Mouse (Mus musculus): ENCODE results near the gene Piwil1.

- TF ChIP-seq CTCF (IDR thresholded peaks at IDR 0.05 in 2 of 3, conservative IDR thresholded peaks at IDR 0.05 in 1 of 3; ENCODE audit: control insufficient read depth in 1 of 3, insufficient read depth in 1 of 3, low read depth in 2 of 3, low read length in 3 of 3, poor library complexity in 1 of 3, severe bottlenecking in 1 of 3) (no peak), ETS1 (IDR thresholded peaks at IDR 0.05; ENCODE audit: low read depth, low read length) (no peak)
Observed at GRCm38 (mm10) chr5:128663976-128664375, 38.3 kb upstream of the Piwil1 start.
